Mouse (Mus musculus): ENCODE measurements around the gene Bahcc1. TPM values are rescaled to one million over a fixed set of nuclear protein-coding genes. Genes with fewer than 3 reads are reported as not detected.

The Bahcc1 gene
- total and polyA plus RNA-seq, 3 experiments, result 0.04 TPM; not detected in 2

- H3K4me2 ChIP-seq (ENCODE audit: insufficient read depth, low read depth, poor library complexity, severe bottlenecking), result no peak overlapping the region
These were observed 49.0 kb upstream of the Bahcc1 start for GRCm38 (mm10) chr11:120183708-120184107.

DNA sequence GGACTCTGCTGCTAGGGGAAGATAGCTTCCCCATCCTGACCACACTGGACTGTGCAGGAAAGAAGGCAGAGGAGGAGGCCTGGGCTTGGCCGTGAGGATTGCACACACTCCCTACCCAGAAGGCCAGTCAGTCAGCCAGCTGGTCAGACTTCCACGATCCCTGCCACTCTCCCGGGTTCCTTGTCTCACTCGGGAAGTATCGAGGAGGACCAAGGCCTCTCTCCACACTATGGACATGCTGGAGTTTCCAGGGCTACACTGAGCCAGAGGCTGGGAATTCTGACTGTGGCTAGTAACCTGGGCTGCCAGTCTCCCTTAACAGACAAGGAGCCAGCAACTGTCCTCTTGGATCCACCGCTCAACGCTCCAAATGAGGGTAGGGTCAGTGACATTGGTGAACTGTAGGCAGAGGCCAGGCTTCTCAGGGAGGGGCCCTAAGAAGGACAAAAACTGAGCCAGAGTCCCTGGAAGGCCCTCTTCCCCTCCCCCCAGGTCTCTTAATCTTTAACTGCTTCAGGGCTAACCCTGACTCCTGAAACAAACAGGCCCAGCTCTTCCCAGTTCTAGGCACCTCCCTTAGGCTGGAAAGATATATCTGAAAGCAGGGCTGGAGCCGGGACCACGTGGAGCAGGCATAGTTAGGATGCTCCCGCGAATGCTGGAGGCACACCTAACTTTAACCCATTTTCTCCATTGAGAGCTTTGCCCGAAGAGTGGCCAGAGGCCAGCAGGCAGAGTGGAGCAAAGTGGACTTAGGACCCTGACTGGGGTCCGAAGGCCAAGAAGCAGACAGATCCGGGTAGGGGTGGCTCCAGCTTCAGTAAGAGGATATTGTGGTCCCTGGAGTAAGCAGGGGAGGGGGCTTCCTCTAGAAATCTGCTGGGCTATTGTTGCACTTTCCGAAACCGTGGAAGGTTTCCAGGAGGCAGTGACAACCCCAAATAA lies 48.1 kb upstream of the Bahcc1 start:
- Histone ChIP-seq H3K27me3 (replicated peaks) (peaks cover 57% of the 10 kb centered on the region), H3K9me3 (replicated peaks; ENCODE audit: low read length) (peaks cover 23% of the 10 kb centered on the region), H3K79me2 (replicated peaks; ENCODE audit: control insufficient read depth, extremely low read depth, insufficient read depth, poor library complexity, severe bottlenecking) (no peaks in the 10 kb centered on the region), H3K4me2 (ENCODE audit: insufficient read depth, low read depth, poor library complexity, severe bottlenecking) (no peak overlapping the region), H3K36me3 (replicated peaks in 1 of 2; ENCODE audit: control insufficient read depth in 1 of 2, insufficient read depth in 1 of 2, low read length in 1 of 2) (no peaks in the 10 kb centered on the region), H3K4me3 (replicated peaks in 1 of 3; ENCODE audit: low read depth in 2 of 3, low read length in 2 of 3, poor library complexity in 1 of 3) (no peak overlapping the region), H3K9ac (ENCODE audit: insufficient read depth, low read depth) (no peak overlapping the region), H3K27ac (ENCODE audit: insufficient read depth, low read depth) (no peak overlapping the region), H3K4me1 (ENCODE audit: control insufficient read depth in 1 of 2, insufficient read depth in 2 of 2) (no peaks in the 10 kb centered on the region)
- TF ChIP-seq GABPA (IDR thresholded peaks at IDR 0.05; ENCODE audit: insufficient replicate concordance, low read depth, low read length) (no peak), MAFK (IDR thresholded peaks at IDR 0.05; ENCODE audit: insufficient replicate concordance, low read length) (no peak), ZC3H11A (IDR thresholded peaks at IDR 0.05; ENCODE audit: low read depth, low read length) (no peak), ZMIZ1 (IDR thresholded peaks at IDR 0.05; ENCODE audit: low read depth, low read length) (no peak)
- DNase-seq (ENCODE audit: extremely low read depth), result no peak
- in situ Hi-C loops (cut with MboI; ENCODE audit: low pct_ligation_motif_present, low pct_unique_long_range_greater_than_20kb, low sequenced_read_pairs), result no loop called here
- dilution Hi-C loops (cut with MboI; ENCODE audit: extremely low pct_ligation_motif_present, extremely low pct_unique_long_range_greater_than_20kb, low sequenced_read_pairs), result no loop called here

More at GRCm38 (mm10) chr11:120183708-120184107, 49.0 kb upstream of the Bahcc1 start:
- in situ Hi-C loops (cut with MboI; ENCODE audit: low pct_ligation_motif_present, low pct_unique_long_range_greater_than_20kb, low sequenced_read_pairs), result no loop called here
- Histone ChIP-seq H3K9me3 (replicated peaks; ENCODE audit: low read length) (peaks cover 14% of the 10 kb centered on the region), H3K79me2 (replicated peaks; ENCODE audit: control insufficient read depth, extremely low read depth, insufficient read depth, poor library complexity, severe bottlenecking) (no peaks in the 10 kb centered on the region), H3K27ac (ENCODE audit: insufficient read depth, low read depth) (no peak overlapping the region), H3K4me1 (ENCODE audit: control insufficient read depth in 1 of 2, insufficient read depth in 2 of 2) (no peaks in the 10 kb centered on the region), H3K4me3 (replicated peaks in 1 of 3; ENCODE audit: low read depth in 2 of 3, low read length in 2 of 3, poor library complexity in 1 of 3) (no peak overlapping the region), H3K36me3 (replicated peaks in 1 of 2; ENCODE audit: control insufficient read depth in 1 of 2, insufficient read depth in 1 of 2, low read length in 1 of 2) (no peaks in the 10 kb centered on the region), H3K9ac (ENCODE audit: insufficient read depth, low read depth) (no peak overlapping the region), H3K27me3 (replicated peaks) (peaks cover 61% of the 10 kb centered on the region)
- TF ChIP-seq TCF12 (IDR thresholded peaks at IDR 0.05; ENCODE audit: low read depth, low read length), result no peak
- TF ChIP-seq EP300 (IDR thresholded peaks at IDR 0.05; ENCODE audit: low read length), result no peak
- no peak for TF ChIP-seq ETS1 (conservative IDR thresholded peaks at IDR 0.05; ENCODE audit: low read depth, low read length)
- TF ChIP-seq POLR2A (IDR thresholded peaks at IDR 0.05; ENCODE audit: low read depth, low read length), result no peak
- no peak for TF ChIP-seq E2F4 (IDR thresholded peaks at IDR 0.05; ENCODE audit: insufficient replicate concordance, low read depth, low read length)
- no peak for TF ChIP-seq NRF1 (IDR thresholded peaks at IDR 0.05; ENCODE audit: low read depth, low read length)
- no peak for TF ChIP-seq UBTF (IDR thresholded peaks at IDR 0.05; ENCODE audit: low read depth, low read length)
- no peak for TF ChIP-seq RAD21 (IDR thresholded peaks at IDR 0.05; ENCODE audit: low read depth, low read length)
- TF ChIP-seq MYC (IDR thresholded peaks at IDR 0.05; ENCODE audit: low read depth, low read length), result no peak
- TF ChIP-seq MAZ (IDR thresholded peaks at IDR 0.05; ENCODE audit: low read depth, low read length), result no peak
- no peak for TF ChIP-seq ZMIZ1 (IDR thresholded peaks at IDR 0.05; ENCODE audit: low read depth, low read length)
- no peak for TF ChIP-seq KAT2A (IDR thresholded peaks at IDR 0.05; ENCODE audit: insufficient replicate concordance, low read length)
- TF ChIP-seq SMC3 (IDR thresholded peaks at IDR 0.05; ENCODE audit: low read depth, low read length), result no peak
- TF ChIP-seq CTCF (conservative IDR thresholded peaks at IDR 0.05 in 1 of 2, IDR thresholded peaks at IDR 0.05 in 1 of 2; ENCODE audit: low read depth in 2 of 2, low read length in 2 of 2), result no peak
- no peak for TF ChIP-seq BHLHE40 (IDR thresholded peaks at IDR 0.05; ENCODE audit: low read depth, low read length)
- DNase-seq (ENCODE audit: extremely low read depth), result no peak
- dilution Hi-C loops (cut with MboI; ENCODE audit: extremely low pct_ligation_motif_present, extremely low pct_unique_long_range_greater_than_20kb, low sequenced_read_pairs), result no loop called here
